Mouse (Mus musculus) urinary bladder, adult 2 months (tissue): ENCODE measurements around the gene Apeh. TPM values are rescaled to one million over a fixed set of nuclear protein-coding genes. Genes with fewer than 3 reads are reported as not detected.

ENCODE experiments used
- DNase-seq: peaks from one replicate; pipeline ENCODE4 v3.0.0; 2022; ENCODE audit warnings: low spot score
- polyA plus RNA-seq: library from polyadenylated mRNA; depleted of rRNA; stranded (reverse); fragments of >200 nt; gene quantifications from 2 replicates; pipeline ENCODE4 v1.2.3, GENCODE M21; 2012

Apeh gene
- polyA plus RNA-seq, 1 experiment: 64.1 TPM

DNA sequence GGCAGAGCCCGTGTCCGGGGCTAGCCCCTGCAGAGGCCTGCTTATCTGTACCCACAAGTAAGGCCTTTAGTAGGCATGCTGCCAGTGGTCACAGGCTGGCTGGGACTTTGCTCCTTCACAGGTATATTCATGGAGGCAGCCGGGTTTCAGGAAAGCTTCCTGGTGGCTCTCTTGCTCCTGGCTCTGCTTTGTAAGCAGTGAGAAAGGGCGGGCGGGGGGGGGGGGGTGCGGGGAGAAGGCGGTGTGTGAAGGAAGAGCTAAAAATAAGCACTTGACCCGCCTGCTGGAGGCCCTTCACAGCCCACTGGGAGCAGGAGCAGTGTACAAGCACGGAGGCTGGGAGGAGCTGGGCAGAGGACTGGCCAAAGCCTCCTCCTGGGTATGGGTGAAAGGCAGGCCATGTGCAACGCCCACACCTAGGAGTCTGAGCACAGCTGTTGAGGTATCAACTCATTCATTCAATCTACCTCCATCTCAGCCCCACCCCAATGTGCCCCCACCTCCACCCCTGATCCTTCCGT lies 25.5 kb upstream of the Apeh start:
- no peak for DNase-seq

DNA sequence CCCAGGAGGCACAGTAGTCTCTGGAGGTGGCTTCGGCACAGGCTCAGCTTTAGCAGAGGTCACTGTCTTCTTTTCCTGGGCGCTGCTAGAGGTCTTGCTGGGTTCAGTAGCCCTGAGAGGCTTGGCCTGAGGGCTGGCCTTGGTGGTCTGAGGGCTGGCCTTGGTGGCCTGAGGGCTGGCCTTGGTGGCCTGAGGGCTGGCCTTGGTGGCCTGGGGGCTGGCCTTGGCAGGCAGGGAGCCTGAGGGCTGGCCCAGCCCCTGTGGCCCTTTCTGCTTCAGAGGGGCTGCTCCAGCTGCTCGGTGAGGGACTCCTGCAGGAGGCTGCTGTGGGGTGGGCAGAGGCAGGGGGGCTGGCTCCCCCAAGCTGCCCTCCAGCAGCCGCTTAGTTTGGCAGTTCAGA lies 22.7 kb upstream of the Apeh start:
- no peak for DNase-seq

DNA sequence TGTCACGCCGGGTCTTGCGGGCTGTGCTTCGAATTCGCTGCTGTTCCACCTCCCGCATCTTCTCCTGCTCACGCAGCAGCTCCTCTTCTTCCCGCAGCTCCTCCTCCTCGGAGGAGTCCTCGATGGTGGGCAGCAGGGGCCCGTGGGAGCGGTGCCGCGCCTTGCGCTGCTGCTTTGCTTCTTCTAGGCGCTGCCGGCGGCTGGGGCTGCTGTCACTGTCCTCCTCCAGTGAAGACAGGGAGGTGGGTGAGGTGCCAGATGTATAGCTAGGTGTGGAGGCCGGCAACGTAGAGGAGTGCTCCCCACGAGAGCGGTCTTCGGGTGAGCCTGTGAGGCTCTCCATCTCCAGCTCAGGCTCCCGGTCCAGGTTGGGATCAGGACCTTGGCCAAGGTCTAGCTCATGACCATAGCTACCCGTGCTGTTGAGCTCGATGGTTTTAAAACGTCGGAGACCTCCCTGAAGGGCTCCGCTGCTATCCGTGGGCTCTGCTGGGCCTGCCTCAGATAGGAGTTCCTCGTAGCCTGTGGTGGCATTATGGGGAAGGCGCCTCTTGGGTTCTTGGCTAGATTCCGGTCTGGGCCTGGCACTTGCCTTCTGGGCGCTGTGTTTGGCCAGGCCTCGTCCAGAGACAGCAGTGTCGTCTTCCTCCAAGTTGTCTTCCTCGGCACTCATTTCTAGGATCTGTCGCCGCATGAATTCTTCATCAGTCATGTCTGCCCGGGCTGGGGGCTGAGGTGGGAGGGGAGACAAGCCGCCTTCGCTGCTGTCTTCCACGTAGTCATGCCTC lies 21.1 kb upstream of the Apeh start:
- DNase-seq: no peak

- DNase-seq: no peak
Observed at GRCm38 (mm10) chr9:108112719-108113340, 18.4 kb upstream of the Apeh start.

DNA sequence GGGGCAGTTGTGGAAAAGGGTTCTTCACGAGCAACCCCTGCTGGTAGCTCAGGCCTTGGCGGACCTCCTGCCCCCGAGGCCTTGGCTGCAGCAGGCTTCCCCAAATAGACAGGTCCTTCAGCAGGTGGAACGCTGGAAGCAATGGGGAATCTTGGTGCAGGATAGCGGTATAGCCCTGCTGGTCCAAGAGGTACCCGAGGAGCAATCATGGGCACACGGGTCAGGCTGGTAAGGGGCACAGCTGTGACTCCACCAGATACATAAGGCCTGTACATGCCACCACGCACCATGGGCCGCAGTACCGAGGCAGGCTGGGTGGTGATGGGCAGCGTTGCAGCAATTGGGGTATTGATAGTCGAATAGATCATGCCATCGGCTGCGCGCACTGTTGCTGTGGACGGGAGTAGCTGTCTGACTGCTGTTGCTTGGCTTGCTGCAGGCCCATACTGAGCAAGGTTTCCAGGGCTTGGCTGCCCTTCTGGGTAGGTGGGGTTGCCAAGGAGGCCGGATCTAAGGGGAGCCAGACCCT lies 17.3 kb upstream of the Apeh start:
- no peak for DNase-seq

DNA sequence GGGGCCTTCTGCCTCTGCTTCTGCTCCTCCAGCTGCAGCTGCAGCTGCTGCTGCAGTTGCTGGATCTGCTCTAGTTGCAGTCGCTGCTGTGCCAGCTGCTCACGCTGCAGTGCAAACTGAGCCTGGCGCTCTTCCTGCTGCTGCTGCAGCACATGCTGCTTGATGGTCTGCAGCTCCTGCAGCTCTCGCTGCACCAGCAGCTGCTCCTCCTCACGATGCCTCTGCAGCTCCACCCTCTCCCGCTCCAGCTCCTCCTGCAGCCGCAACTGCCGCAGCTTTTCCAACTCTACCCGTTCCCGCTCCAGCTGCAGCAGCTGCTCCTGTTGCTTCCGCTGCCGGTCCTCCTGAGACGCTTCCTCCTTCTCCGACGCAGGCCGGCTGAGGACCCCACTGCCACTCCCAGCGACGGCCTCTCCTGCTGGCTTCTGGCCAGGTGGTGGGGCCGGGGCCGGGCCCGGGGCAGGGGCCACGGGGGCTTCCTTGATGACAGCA lies 16.7 kb upstream of the Apeh start:
- DNase-seq: no peak

GRCm38 (mm10) chr9:108110160-108110559 lies 15.8 kb upstream of the Apeh start:
- no peak for DNase-seq

DNA sequence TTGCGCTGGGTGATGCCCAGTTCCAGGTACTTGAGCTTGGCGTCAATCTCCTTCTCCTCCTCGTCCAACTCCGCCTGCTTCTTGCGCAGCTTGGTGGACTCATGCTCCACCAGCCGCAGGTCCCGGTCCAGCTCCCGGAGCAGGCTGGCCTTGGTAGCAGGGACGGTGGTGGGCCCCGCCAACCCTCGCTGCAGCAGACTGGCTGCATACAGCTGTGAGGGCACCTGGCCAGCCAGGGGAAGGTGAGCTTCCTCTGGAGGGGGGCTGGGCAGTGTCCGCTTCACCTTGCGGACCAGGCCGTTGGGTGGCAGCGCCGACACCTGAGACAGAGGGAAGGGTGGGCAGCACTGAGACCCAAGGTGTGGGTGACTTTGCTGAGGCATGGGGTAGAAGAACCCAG lies 13.5 kb upstream of the Apeh start:
- DNase-seq: no peak

- DNase-seq: no peak
Observed at GRCm38 (mm10) chr9:108106090-108106489, 11.7 kb upstream of the Apeh start.

GRCm38 (mm10) chr9:108105549-108105863 lies 11.1 kb upstream of the Apeh start:
- no peak for DNase-seq

- DNase-seq: no peak
Observed at GRCm38 (mm10) chr9:108104766-108105548, 10.6 kb upstream of the Apeh start.

GRCm38 (mm10) chr9:108099619-108100018 lies 5.2 kb upstream of the Apeh start:
- DNase-seq: no peak

DNA sequence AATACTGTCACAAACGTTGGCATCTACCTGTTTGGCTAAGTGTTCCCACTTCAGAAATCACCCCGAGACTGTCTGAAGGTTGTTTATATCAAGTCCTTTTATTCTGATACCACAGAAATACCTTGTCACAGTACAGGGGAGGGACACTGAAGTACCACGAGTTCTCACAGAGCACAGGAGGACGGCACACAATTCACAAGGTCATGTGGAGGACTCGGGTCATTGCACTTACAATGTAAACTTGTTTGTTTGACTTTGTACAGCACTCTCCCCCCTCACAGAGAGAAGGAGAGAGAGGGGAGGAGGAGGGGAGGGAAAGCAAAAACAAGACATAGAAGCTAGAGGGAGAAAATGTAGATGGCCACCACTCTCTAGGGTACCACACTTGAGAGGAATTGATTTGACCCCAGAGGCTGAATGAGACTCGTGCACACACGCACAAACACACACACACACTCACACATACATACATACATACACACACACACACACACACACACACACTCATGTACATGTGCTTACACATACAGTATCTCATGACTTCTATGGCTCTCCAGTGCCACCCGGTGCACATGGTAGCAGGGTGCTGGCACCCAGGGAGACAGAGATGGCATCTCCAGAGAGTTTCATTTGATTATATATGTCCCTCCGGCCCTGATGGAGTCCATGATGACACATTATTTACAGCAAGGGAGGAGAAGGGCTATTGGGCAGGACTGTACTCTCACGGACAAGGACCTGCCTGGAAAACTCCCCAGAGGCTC lies 1.7 kb upstream of the Apeh start:
- no peak for DNase-seq

DNA sequence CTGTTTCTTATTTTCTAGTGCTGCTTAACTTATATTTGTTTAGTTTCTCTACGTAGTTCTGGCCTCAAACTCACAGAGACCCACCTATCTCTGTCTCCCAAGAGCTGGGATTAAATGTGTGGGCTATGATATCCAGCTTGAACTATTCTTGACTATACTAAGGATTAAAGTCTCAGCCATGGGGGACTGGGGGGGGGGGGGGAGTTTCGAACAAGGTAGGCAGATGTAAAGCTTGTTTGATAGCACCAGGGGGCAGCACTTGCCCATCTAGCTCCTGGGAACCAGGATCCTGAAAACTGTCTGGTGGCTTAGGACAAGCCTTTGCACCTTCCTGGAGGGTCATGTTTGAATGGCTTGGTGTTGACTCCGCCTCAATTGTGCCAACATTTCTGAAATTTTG lies 1.1 kb upstream of the Apeh start:
- no peak for DNase-seq

GRCm38 (mm10) chr9:108094998-108095411 lies 599 bp upstream of the Apeh start:
- DNase-seq: no peak

DNA sequence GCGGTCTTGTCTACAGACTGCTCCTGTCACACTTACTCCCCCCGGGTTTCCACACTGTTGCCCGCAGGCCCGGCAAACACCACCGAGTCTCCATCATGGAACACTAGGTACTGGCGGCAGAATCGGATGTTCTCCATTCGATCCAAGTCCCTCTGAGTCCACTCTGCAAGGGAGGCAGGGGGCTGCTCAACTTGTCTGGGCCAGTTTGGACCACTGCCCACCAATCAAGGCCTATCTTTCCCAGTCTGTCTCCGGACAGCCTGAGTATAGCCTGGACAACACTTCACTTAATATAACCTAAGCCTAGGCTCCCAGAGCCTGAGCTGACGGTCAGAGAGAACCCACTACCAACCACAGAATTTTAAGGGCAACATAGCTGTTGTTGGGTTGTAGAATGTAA lies 820 bp downstream of the Apeh start:
- DNase-seq: no peak

DNA sequence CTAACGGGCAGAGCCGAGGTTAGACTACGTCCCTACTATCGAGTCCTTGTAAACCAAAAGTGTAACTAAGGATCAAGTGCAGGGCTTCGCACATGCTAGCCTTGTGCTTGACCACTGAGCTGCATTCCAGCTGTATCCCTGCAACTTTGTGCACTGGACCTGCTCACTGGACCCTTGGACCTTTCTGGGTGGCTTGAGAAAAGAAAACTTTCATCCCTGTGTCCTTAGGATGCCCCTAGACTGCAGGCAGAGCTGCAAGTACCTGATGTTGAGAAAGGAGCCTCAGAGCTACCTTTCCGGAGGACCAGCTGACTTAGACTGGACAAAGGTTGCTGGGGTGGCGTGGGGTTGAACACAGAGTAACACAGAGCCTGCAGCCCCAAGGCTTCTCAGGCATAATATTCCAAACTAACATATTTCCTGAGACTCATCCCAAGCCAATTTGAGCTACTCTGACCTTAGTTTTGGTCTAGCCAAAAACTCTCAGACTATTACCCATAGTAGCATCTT lies 3.7 kb downstream of the Apeh start:
- no peak for DNase-seq

- DNase-seq: no peak
Observed at GRCm38 (mm10) chr9:108085261-108085660, 9.1 kb downstream of the Apeh start.

- DNase-seq: no peak
Observed at GRCm38 (mm10) chr9:108083561-108083960, 10.8 kb downstream of the Apeh start.

GRCm38 (mm10) chr9:108082988-108083431 lies 11.4 kb downstream of the Apeh start, which contains the start of gene Rnf123:
Rnf123 (minus strand) TSS chr9:108083346.
- DNase-seq: no peak

GRCm38 (mm10) chr9:108082549-108082948 lies 11.9 kb downstream of the Apeh start:
- DNase-seq: no peak
